Mouse (Mus musculus) MEL (cell line): ENCODE data around the gene Zcchc3. TPM values are rescaled to one million over a fixed set of nuclear protein-coding genes. Genes with fewer than 3 reads are reported as not detected.

Experiments
- DNase-seq: peaks from one replicate; pipeline ENCODE4 v3.0.0; 2011; ENCODE audit warnings: low read depth, low spot score
- H3K27ac ChIP-seq: 2 replicates; pipeline ENCODE4 v1.5.1; 2012; ENCODE audit warnings: low read depth, mild to moderate bottlenecking, control low read depth, low read length, moderate library complexity; ENCODE audit not compliant: control insufficient read depth
- H3K27me3 ChIP-seq, 2 experiments: fragments of 150-350 bp in 1 of 2; sonication (generic) in 1 of 2; 2 replicates each; pipeline ENCODE4 v1.6.1; 2012; ENCODE audit warnings: low read length in 2 of 2, mild to moderate bottlenecking in 2 of 2, improper control_type of control experiment in 1 of 2, moderate library complexity in 1 of 2; ENCODE audit not compliant: insufficient read depth in 2 of 2, control insufficient read depth in 1 of 2
- H3K36me3 ChIP-seq, 2 experiments: 2 replicates each; pipeline ENCODE4 v1.6.1; 2012 to 2014; ENCODE audit warnings: low read length in 2 of 2, improper control_type of control experiment in 1 of 2, inconsistent platforms in 1 of 2, mild to moderate bottlenecking in 1 of 2; ENCODE audit not compliant: insufficient read depth in 2 of 2, control insufficient read depth in 1 of 2
- H3K4me1 ChIP-seq, 2 experiments: fragments of 150-350 bp in 1 of 2; sonication (generic) in 1 of 2; 2 replicates each; pipeline ENCODE4 v1.6.1; 2012; ENCODE audit warnings: low read length in 2 of 2, improper control_type of control experiment in 1 of 2, mild to moderate bottlenecking in 1 of 2; ENCODE audit not compliant: insufficient read depth in 2 of 2, control insufficient read depth in 1 of 2
- H3K4me3 ChIP-seq, 2 experiments: fragments of 150-350 bp in 1 of 2; sonication (generic) in 1 of 2; 2 replicates each; pipeline ENCODE4 v1.5.1; 2012; ENCODE audit warnings: low read depth in 2 of 2, low read length in 2 of 2, mild to moderate bottlenecking in 2 of 2, moderate library complexity in 2 of 2, control low read depth in 1 of 2, improper control_type of control experiment in 1 of 2; ENCODE audit not compliant: control insufficient read depth in 1 of 2, insufficient read depth in 1 of 2
- H3K79me2 ChIP-seq: 2 replicates; pipeline ENCODE4 v1.6.1; 2012; ENCODE audit warnings: mild to moderate bottlenecking, low read length, moderate library complexity; ENCODE audit not compliant: control insufficient read depth, poor library complexity, insufficient read depth
- H3K9ac ChIP-seq: 2 replicates; pipeline ENCODE4 v1.6.1; 2012; ENCODE audit warnings: low read depth, mild to moderate bottlenecking, control low read depth, low read length, moderate library complexity; ENCODE audit not compliant: control insufficient read depth, poor library complexity, severe bottlenecking
- H3K9me3 ChIP-seq: fragments of 150-350 bp; sonication (generic); replicated peaks from 2 replicates; pipeline ENCODE4 v1.6.1; 2012; ENCODE audit warnings: mild to moderate bottlenecking, low read length, improper control_type of control experiment, moderate library complexity; ENCODE audit not compliant: insufficient read depth
- BHLHE40 ChIP-seq: IDR thresholded peaks from 2 replicates; pipeline ENCODE4 v1.6.1; 2012; ENCODE audit warnings: low read depth, mild to moderate bottlenecking, inconsistent platforms, low read length, improper control_type of control experiment, borderline replicate concordance
- CHD2 ChIP-seq: IDR thresholded peaks from 2 replicates; pipeline ENCODE4 v1.6.1; 2011; ENCODE audit warnings: low read length, improper control_type of control experiment
- CTCF ChIP-seq, 3 experiments: IDR thresholded peaks in 2 of 3; conservative IDR thresholded peaks in 1 of 3; 2 replicates each; pipeline ENCODE4 v1.5.1; 2011 to 2012; ENCODE audit warnings: low read length in 3 of 3, low read depth in 2 of 3, mild to moderate bottlenecking in 2 of 3, improper control_type of control experiment in 1 of 3, inconsistent platforms in 1 of 3, mixed read lengths in 1 of 3, moderate library complexity in 1 of 3; ENCODE audit not compliant: control insufficient read depth in 1 of 3, insufficient read depth in 1 of 3, poor library complexity in 1 of 3, severe bottlenecking in 1 of 3
- ETS1 ChIP-seq: IDR thresholded peaks from 2 replicates; pipeline ENCODE4 v1.6.1; 2012; ENCODE audit warnings: low read depth, mild to moderate bottlenecking, inconsistent platforms, low read length, improper control_type of control experiment, moderate library complexity
- GABPA ChIP-seq: IDR thresholded peaks from 2 replicates; pipeline ENCODE4 v1.6.1; 2012; ENCODE audit warnings: low read depth, mild to moderate bottlenecking, inconsistent platforms, low read length, improper control_type of control experiment, moderate library complexity
- KAT2A ChIP-seq: conservative IDR thresholded peaks from 2 replicates; pipeline ENCODE4 v1.6.1; 2012; ENCODE audit warnings: low read depth, low read length, improper control_type of control experiment, inconsistent platforms
- MEF2A ChIP-seq: IDR thresholded peaks from 2 replicates; pipeline ENCODE4 v1.6.1; 2014; ENCODE audit warnings: low read depth, mild to moderate bottlenecking, inconsistent platforms, low read length, improper control_type of control experiment; ENCODE audit not compliant: poor library complexity, insufficient replicate concordance, severe bottlenecking; ENCODE audit errors: extremely low read depth
- MXI1 ChIP-seq: IDR thresholded peaks from 2 replicates; pipeline ENCODE4 v1.6.1; 2011; ENCODE audit warnings: mild to moderate bottlenecking, low read depth, low read length, improper control_type of control experiment
- NELFE ChIP-seq: IDR thresholded peaks from 2 replicates; pipeline ENCODE4 v1.6.1; 2011; ENCODE audit warnings: low read depth, low read length, improper control_type of control experiment
- POLR2AphosphoS5 ChIP-seq: IDR thresholded peaks from 2 replicates; pipeline ENCODE4 v1.6.1; 2012; ENCODE audit warnings: low read depth, borderline replicate concordance, mild to moderate bottlenecking, inconsistent platforms, low read length, moderate library complexity, mixed read lengths
- RAD21 ChIP-seq: IDR thresholded peaks from 2 replicates; pipeline ENCODE4 v1.6.1; 2011; ENCODE audit warnings: mild to moderate bottlenecking, low read depth, low read length, improper control_type of control experiment
- RCOR1 ChIP-seq: IDR thresholded peaks from 2 replicates; pipeline ENCODE4 v1.6.1; 2012; ENCODE audit warnings: low read depth, mild to moderate bottlenecking, inconsistent platforms, low read length, improper control_type of control experiment
- SIN3A ChIP-seq: IDR thresholded peaks from 2 replicates; pipeline ENCODE4 v1.6.1; 2012; ENCODE audit warnings: low read length, improper control_type of control experiment, inconsistent platforms
- TAL1 ChIP-seq: IDR thresholded peaks from 2 replicates; pipeline ENCODE4 v1.6.1; 2012; ENCODE audit warnings: mild to moderate bottlenecking, inconsistent platforms, low read length, moderate library complexity, mixed read lengths
- TCF12 ChIP-seq: IDR thresholded peaks from 2 replicates; pipeline ENCODE4 v1.6.1; 2014; ENCODE audit warnings: low read depth, mild to moderate bottlenecking, inconsistent platforms, low read length, improper control_type of control experiment, moderate library complexity
- UBTF ChIP-seq: IDR thresholded peaks from 2 replicates; pipeline ENCODE4 v1.6.1; 2012; ENCODE audit warnings: low read depth, mild to moderate bottlenecking, inconsistent platforms, low read length, improper control_type of control experiment, moderate library complexity, borderline replicate concordance; ENCODE audit not compliant: insufficient read depth
- USF2 ChIP-seq, 2 experiments: IDR thresholded peaks; 2 replicates each; pipeline ENCODE4 v1.6.1; 2011 to 2012; ENCODE audit warnings: improper control_type of control experiment in 2 of 2, low read length in 2 of 2, borderline replicate concordance in 1 of 2, inconsistent platforms in 1 of 2, low read depth in 1 of 2, mild to moderate bottlenecking in 1 of 2; ENCODE audit not compliant: insufficient read depth in 1 of 2
- ZC3H11A ChIP-seq: IDR thresholded peaks from 2 replicates; pipeline ENCODE4 v1.6.1; 2012; ENCODE audit warnings: low read depth, mild to moderate bottlenecking, inconsistent platforms, low read length, improper control_type of control experiment
- polyA plus RNA-seq, 2 experiments: library from polyadenylated mRNA; stranded (reverse) in 1 of 2; unstranded in 1 of 2; fragments of >175 nt in 1 of 2; fragments of >200 nt in 1 of 2; gene quantifications; 2 replicates each; pipeline versions ENCODE4 v1.2.1 to v1.2.4; 2012; ENCODE audit warnings: low replicate concordance in 2 of 2, low read depth in 1 of 2; ENCODE audit not compliant: insufficient read length in 2 of 2, insufficient read depth in 1 of 2, missing spikeins in 1 of 2
- total RNA-seq: library from RNA; depleted of rRNA; stranded (reverse); fragments of 300-350 nt; gene quantifications from 2 replicates; pipeline ENCODE4 v1.2.3, GENCODE M21; 2012

Zcchc3 gene
- total and polyA plus RNA-seq, 3 experiments = 5.7 to 12.1 TPM; not detected in 1

GRCm38 (mm10) chr2:152442322-152442721 lies 27.5 kb upstream of the Zcchc3 start:
- Histone ChIP-seq H3K9me3 (no peaks in the 10 kb centered on the region), H3K36me3 (peaks cover 0 to 6% of the 10 kb centered on the region in 2 experiments; a peak in 2 of 4 replicates)
- TF ChIP-seq BHLHE40 = no peak
- no peak for TF ChIP-seq UBTF
- TF ChIP-seq NELFE = no peak
- no peak for TF ChIP-seq KAT2A
- TF ChIP-seq TCF12 = no peak
- TF ChIP-seq USF2 (IDR thresholded peaks at IDR 0.05; ENCODE audit: borderline replicate concordance in 1 of 2, insufficient read depth in 1 of 2, low read depth in 1 of 2, low read length in 2 of 2) = no peak
- TF ChIP-seq ZC3H11A = no peak
- TF ChIP-seq SIN3A = no peak
- TF ChIP-seq CTCF (IDR thresholded peaks at IDR 0.05 in 2 of 3, conservative IDR thresholded peaks at IDR 0.05 in 1 of 3; ENCODE audit: control insufficient read depth in 1 of 3, insufficient read depth in 1 of 3, low read depth in 2 of 3, low read length in 3 of 3, poor library complexity in 1 of 3, severe bottlenecking in 1 of 3) = no peak
- no peak for TF ChIP-seq RCOR1
- no peak for TF ChIP-seq CHD2
- TF ChIP-seq ETS1 = no peak
- no peak for TF ChIP-seq MEF2A

DNA sequence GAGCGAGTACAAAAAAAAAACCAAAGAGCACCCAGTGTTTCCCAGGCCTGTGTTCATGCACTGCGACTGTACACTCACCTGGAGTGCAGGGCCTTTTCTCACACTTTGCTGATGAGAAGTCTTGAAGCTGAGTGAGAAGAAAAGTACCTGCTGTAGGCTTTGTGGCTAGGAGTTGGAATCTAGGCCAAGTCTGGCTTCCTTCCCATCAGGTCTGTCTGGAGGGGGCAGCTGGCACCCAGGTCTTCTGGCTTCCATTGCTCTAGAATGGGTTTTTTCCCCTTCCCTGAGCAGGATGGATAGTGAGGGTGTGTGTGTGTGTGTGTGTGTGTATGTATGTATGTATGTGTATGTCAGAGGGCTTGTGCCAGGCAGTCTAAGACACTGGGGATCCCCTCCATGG lies 25.0 kb upstream of the Zcchc3 start:
- H3K9me3 ChIP-seq = no peaks in the 10 kb centered on the region
- TF ChIP-seq GABPA (no peak), MEF2A (no peak), RAD21 (no peak), MXI1 (no peak), TAL1 (no peak), POLR2AphosphoS5 (no peak), SIN3A (no peak), BHLHE40 (no peak)
- no peak overlapping the region for H3K9ac ChIP-seq
- no peaks in the 10 kb centered on the region for H3K79me2 ChIP-seq
- peaks cover 6 to 12% of the 10 kb centered on the region in 2 experiments; a peak in 2 of 4 replicates for H3K4me1 ChIP-seq
- no peak overlapping the region for H3K27ac ChIP-seq
- DNase-seq = no peak
- H3K4me3 ChIP-seq = no peak overlapping the region
- H3K36me3 ChIP-seq = peaks cover 0 to 2% of the 10 kb centered on the region in 2 experiments; a peak in 2 of 4 replicates
- no peaks in the 10 kb centered on the region; a peak in 1 of 4 replicates for H3K27me3 ChIP-seq

More at GRCm38 (mm10) chr2:152442322-152442721, 27.5 kb upstream of the Zcchc3 start:
- Histone ChIP-seq H3K9ac (no peak overlapping the region), H3K4me1 (peaks cover 1 to 18% of the 10 kb centered on the region in 2 experiments; a peak in 3 of 4 replicates), H3K79me2 (no peaks in the 10 kb centered on the region), H3K27ac (no peak overlapping the region), H3K4me3 (no peak overlapping the region), H3K27me3 (no peaks in the 10 kb centered on the region)
- DNase-seq = no peak
